Mouse (Mus musculus) R1 (cell line): ENCODE measurements around the gene Xirp2.

Experiments used
- DNase-seq: peaks from one replicate; pipeline ENCODE4 v3.0.0-alpha.2; 2018; ENCODE audit warnings: low read depth, low spot score

The Xirp2 gene

DNA sequence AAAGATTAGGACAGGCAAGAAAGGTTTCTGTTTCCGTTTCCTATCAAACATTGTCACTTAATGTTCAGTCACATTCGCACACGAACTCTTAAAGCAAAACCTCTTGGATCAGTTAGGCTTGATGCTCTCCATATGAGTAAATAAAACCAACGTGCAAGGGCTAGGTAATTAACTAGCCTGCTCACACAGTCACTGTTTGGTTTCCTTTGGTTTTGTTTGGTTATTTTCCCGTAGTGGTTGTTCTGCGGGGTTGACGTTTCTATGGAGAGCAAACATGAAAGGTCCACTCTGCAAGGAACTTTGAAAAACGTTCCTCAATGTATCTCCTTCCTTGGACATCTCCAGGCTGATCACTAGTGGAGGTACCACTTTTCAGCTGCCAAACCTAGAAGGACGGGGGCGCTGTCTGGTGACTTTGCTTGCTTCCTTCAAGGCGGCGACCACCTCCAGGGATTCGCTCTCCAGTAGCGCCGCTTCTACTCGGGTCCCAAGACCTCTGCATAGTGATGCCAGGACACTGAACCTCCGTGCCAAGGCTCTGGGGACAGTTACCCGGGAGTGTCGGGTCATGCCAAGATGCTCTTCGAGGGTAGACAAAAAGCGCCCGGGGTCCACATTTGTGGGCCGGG lies 119.2 kb downstream of the Xirp2 start:
- no peak for DNase-seq

DNA sequence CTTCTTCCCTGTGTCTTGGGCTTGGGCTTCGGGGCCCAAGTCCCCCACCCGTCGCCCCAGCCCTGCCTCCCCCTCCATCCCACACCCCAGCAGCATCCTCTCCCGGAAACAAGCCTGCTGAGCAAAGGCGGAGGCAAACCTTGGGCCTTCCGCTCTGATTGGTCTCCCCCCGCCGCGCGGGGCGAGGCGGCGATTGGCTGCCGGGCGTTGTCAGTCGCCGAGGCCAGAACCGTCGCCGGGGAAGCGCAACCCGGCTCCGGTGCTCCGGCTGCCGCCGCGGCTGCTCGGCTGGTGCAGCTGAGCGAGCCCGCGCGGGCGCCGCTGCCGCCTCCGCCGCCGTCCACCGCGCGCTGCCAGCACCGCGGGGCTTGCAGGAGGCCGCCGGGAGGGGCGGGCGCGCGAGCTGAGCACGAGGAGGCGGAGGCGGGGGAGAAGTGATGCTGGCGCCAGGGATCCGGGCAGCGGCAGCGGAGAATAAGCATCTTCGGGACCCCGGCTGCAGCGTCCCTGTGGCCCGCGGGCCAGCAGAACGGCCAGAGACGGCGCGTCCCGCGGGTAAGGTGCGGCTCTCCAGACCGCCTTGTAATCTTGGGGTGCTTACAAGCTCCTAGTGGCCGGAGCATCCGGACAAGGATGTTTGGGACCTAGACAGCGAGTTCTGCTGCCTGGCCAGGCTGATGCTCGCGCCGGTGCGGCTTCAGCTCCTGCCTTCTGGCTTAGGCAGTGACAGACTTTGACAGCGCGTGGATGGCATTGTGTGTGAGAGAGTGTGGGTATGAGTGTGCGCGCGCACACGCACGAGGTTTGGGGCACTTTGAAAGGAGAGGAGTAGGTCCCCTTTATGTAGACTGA lies 119.9 kb downstream of the Xirp2 start, which contains the start of gene B3galt1:
Gene B3galt1 (plus strand): TSS at position 392 of the 852 bp plus-strand sequence.
- peak; percentile 85 for DNase-seq

DNA sequence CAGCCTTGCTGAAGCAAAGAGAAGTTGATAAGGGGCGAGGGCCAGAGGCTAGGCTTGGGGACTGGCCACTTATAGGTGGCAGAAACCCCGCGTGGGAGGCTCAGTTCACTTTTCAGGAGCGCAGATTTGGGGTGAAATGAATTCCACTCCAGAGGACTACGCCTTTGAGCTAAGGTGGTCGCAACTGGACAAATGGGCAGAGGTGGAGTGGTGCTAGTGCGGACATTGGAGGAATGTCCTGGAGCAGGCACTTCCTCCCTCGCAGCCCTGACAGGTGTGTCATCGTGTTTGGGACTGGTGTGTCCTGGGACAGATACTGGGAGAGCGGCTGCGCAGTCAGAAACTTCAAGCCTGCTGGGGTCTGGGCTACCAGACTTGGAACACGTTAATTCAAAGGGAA lies 120.8 kb downstream of the Xirp2 start:
- peak; percentile 6 for DNase-seq

DNA sequence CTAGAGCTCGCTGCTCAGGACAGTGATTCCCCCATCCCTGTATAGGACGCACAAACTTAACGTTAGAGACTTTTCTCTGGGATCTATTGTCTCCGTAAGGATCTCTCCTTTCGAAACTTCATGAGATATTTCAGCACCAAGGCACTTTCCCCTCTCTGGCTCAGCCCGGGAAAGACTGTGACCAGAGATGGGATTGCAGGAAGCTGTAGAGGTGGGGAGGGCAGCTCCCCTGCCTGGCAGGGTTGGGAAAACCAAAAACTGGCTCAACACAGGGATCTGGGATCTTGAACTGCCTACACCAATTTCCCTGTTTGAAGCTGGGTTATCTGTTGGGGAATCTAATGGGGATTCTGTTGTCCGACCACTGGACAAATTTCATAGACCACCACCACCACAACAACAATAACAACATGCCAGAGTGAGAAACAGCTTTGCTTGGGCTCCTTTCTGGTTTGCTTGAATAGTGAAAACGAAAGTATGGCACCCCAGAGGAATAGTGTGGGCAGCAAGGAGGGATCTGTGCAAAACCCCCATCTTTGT lies 121.4 kb downstream of the Xirp2 start:
- peak; percentile 10 for DNase-seq
